Mouse (Mus musculus): Measurements from ENCODE around the gene Pa2g4. TPM values are rescaled to one million over a fixed set of nuclear protein-coding genes. Genes with fewer than 3 reads are reported as not detected.

Pa2g4 gene
- polyA plus RNA-seq, 1 experiment from 2014 or later, result 187 TPM

GRCm38 (mm10) chr10:128524111-128524731 lies 41.6 kb downstream of the Pa2g4 start:
- ATAC-seq (ENCODE audit: low read depth) (no peak), DNase-seq (ENCODE audit: low spot score) (no peak)
- H3K27me3 ChIP-seq (replicated peaks; ENCODE audit: control insufficient read depth, insufficient read depth, low read length), result peaks cover 11% of the 10 kb centered on the region; the same call in 1 of the 2 replicates
- H3K4me2 ChIP-seq (ENCODE audit: low read depth, low read length), result peak overlapping the region; percentile 97
- peak overlapping the region; percentile 82 for H3K4me3 ChIP-seq (ENCODE audit: low read depth, low read length)
- H3K9ac ChIP-seq (ENCODE audit: low read depth, low read length), result peak overlapping the region; percentile 81
- peaks cover 29% of the 10 kb centered on the region for H3K36me3 ChIP-seq (ENCODE audit: control insufficient read depth, insufficient read depth, low read length)
- H3K9me3 ChIP-seq (ENCODE audit: control insufficient read depth, low read length), result no peaks in the 10 kb centered on the region
- H3K27ac ChIP-seq (replicated peaks; ENCODE audit: low read depth, low read length), result no peak overlapping the region; the same call in 1 of the 2 replicates
- WGBS, result 19% methylated on average over 11 of the region's 11 CpGs
- H3K4me1 ChIP-seq (ENCODE audit: control insufficient read depth, insufficient read depth, low read length), result 0 out of 2 replicates have a peak, but pooled peaks cover 8% of the 10 kb centered on the region

DNA sequence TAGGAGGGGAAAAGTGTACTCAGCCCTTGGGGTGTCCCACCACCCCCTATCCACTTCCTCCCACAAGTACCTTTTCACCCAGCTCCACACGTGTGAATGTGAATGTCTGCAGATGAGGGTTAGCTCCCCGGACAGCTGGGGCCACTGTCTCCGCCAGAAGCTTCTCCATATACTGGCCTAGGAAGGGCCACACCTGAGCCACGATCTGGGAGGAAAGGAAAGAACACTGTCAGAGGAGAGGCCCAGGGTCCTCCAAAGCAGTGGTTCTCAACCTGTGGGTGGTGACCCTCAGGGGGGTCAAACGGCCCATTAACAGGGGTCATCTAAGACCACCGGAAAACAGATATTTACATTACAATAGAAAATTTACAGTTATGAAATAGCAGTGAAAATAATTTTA lies 43.4 kb downstream of the Pa2g4 start:
- Histone ChIP-seq H3K9me3 (ENCODE audit: control insufficient read depth, low read length) (no peaks in the 10 kb centered on the region), H3K27me3 (replicated peaks; ENCODE audit: control insufficient read depth, insufficient read depth, low read length) (peaks cover 17% of the 10 kb centered on the region), H3K4me2 (ENCODE audit: low read depth, low read length) (no peak overlapping the region), H3K27ac (replicated peaks; ENCODE audit: low read depth, low read length) (no peak overlapping the region), H3K36me3 (ENCODE audit: control insufficient read depth, insufficient read depth, low read length) (peaks cover 46% of the 10 kb centered on the region), H3K4me1 (ENCODE audit: control insufficient read depth, insufficient read depth, low read length) (0 out of 2 replicates have a peak, but pooled peaks cover 8% of the 10 kb centered on the region), H3K4me3 (ENCODE audit: low read depth, low read length) (no peak overlapping the region), H3K9ac (ENCODE audit: low read depth, low read length) (no peak overlapping the region)
- DNase-seq (ENCODE audit: low spot score) (no peak), ATAC-seq (ENCODE audit: low read depth) (no peak)
- WGBS, result 81% methylated on average over 6 of the region's 6 CpGs

DNA sequence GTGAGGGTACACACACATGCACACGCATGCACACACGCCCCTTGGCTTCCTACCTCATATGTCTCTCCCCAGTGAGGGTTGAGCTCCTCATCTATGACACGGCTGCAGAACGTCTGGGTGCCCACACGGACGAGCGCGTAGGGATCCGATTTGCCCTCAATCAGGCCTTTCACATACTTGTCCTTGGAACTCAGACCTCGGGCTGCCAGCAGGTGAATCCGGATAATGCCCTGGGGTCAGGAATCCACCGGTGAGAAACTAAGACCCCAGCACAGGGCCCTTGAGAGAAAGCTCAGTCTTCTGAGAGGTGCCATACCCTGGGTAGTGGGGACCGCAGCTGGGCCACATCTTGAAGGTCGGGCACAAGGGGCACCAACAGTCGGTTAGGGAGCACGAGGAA lies 45.2 kb downstream of the Pa2g4 start:
- H3K4me3 ChIP-seq (ENCODE audit: low read depth, low read length), result no peak overlapping the region
- peaks cover 31% of the 10 kb centered on the region for H3K27me3 ChIP-seq (replicated peaks; ENCODE audit: control insufficient read depth, insufficient read depth, low read length)
- no peak overlapping the region for H3K27ac ChIP-seq (replicated peaks; ENCODE audit: low read depth, low read length)
- WGBS, result 84% methylated on average over 16 of the region's 16 CpGs
- no peaks in the 10 kb centered on the region for H3K9me3 ChIP-seq (ENCODE audit: control insufficient read depth, low read length)
- no peak for DNase-seq (ENCODE audit: low spot score)
- no peak for ATAC-seq (ENCODE audit: low read depth)
- H3K4me1 ChIP-seq (ENCODE audit: control insufficient read depth, insufficient read depth, low read length), result 0 out of 2 replicates have a peak, but pooled peaks cover 8% of the 10 kb centered on the region
- peaks cover 63% of the 10 kb centered on the region for H3K36me3 ChIP-seq (ENCODE audit: control insufficient read depth, insufficient read depth, low read length)
- 0 out of 2 replicates have a peak overlapping the region, but pooled peaks have one; percentile 8 for H3K9ac ChIP-seq (ENCODE audit: low read depth, low read length)
- no peak overlapping the region for H3K4me2 ChIP-seq (ENCODE audit: low read depth, low read length)

- whole genome bisulfite sequencing, result 76% methylated on average over 7 of the region's 7 CpGs
- H3K27me3 ChIP-seq (replicated peaks; ENCODE audit: control insufficient read depth, insufficient read depth, low read length), result peaks cover 24% of the 10 kb centered on the region
- ATAC-seq (ENCODE audit: low read depth) (no peak), DNase-seq (ENCODE audit: low spot score) (peak; percentile 48)
- H3K27ac ChIP-seq (replicated peaks; ENCODE audit: low read depth, low read length), result no peak overlapping the region
- peaks cover 77% of the 10 kb centered on the region for H3K36me3 ChIP-seq (ENCODE audit: control insufficient read depth, insufficient read depth, low read length)
- no peak overlapping the region for H3K9ac ChIP-seq (ENCODE audit: low read depth, low read length)
- no peak overlapping the region for H3K4me3 ChIP-seq (ENCODE audit: low read depth, low read length)
- H3K9me3 ChIP-seq (ENCODE audit: control insufficient read depth, low read length), result no peaks in the 10 kb centered on the region
- H3K4me1 ChIP-seq (ENCODE audit: control insufficient read depth, insufficient read depth, low read length), result 0 out of 2 replicates have a peak, but pooled peaks cover under 1% of the 10 kb centered on the region
- H3K4me2 ChIP-seq (ENCODE audit: low read depth, low read length), result no peak overlapping the region
These were observed 47.0 kb downstream of the Pa2g4 start for GRCm38 (mm10) chr10:128518833-128519232.

DNA sequence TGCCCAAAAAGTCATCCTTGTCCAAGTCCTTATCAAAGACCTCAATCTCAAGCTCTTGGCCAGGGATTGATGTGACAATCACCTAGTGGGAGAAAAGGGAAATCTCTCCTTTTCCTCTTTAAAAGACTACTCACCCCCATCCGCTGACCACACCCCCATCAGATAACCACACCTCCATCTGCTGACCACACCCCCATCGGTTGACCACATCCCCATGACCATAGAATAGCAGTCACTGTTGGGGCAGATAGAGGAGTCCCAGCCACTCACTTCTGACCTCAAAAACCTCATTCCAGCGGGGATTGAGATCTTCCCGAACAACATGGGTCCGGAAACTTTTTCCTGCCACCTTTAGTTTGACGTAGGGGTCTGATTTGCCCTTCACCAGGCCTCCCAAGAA lies 49.1 kb downstream of the Pa2g4 start:
- Histone ChIP-seq H3K36me3 (ENCODE audit: control insufficient read depth, insufficient read depth, low read length) (peaks cover 85% of the 10 kb centered on the region), H3K27me3 (replicated peaks; ENCODE audit: control insufficient read depth, insufficient read depth, low read length) (peaks cover 22% of the 10 kb centered on the region), H3K4me2 (ENCODE audit: low read depth, low read length) (no peak overlapping the region), H3K27ac (replicated peaks; ENCODE audit: low read depth, low read length) (no peak overlapping the region), H3K4me1 (ENCODE audit: control insufficient read depth, insufficient read depth, low read length) (no peaks in the 10 kb centered on the region), H3K4me3 (ENCODE audit: low read depth, low read length) (no peak overlapping the region), H3K9ac (ENCODE audit: low read depth, low read length) (no peak overlapping the region), H3K9me3 (ENCODE audit: control insufficient read depth, low read length) (no peaks in the 10 kb centered on the region)
- 35% methylated on average over 6 of the region's 6 CpGs for WGBS
- ATAC-seq (ENCODE audit: low read depth) (no peak), DNase-seq (ENCODE audit: low spot score) (no peak)

GRCm38 (mm10) chr10:128516029-128516428 lies 49.8 kb downstream of the Pa2g4 start:
- Histone ChIP-seq H3K4me1 (ENCODE audit: control insufficient read depth, insufficient read depth, low read length) (no peaks in the 10 kb centered on the region), H3K9ac (ENCODE audit: low read depth, low read length) (peak overlapping the region; percentile 40; the same call in 1 of the 2 replicates), H3K27me3 (replicated peaks; ENCODE audit: control insufficient read depth, insufficient read depth, low read length) (peaks cover 22% of the 10 kb centered on the region), H3K27ac (replicated peaks; ENCODE audit: low read depth, low read length) (no peak overlapping the region), H3K4me3 (ENCODE audit: low read depth, low read length) (no peak overlapping the region; the same call in 1 of the 2 replicates), H3K9me3 (ENCODE audit: control insufficient read depth, low read length) (no peaks in the 10 kb centered on the region), H3K36me3 (ENCODE audit: control insufficient read depth, insufficient read depth, low read length) (peaks cover 85% of the 10 kb centered on the region), H3K4me2 (ENCODE audit: low read depth, low read length) (peak overlapping the region; percentile 23; the same call in 1 of the 2 replicates)
- 16% methylated on average over 16 of the region's 20 CpGs for WGBS
- DNase-seq (ENCODE audit: low spot score) (no peak), ATAC-seq (ENCODE audit: low read depth) (no peak)

- no peaks in the 10 kb centered on the region for H3K4me1 ChIP-seq (ENCODE audit: control insufficient read depth, insufficient read depth, low read length)
- no peak overlapping the region for H3K4me3 ChIP-seq (ENCODE audit: low read depth, low read length)
- DNase-seq (ENCODE audit: low spot score), result no peak
- WGBS, result 76% methylated on average over 4 of the region's 4 CpGs
- peaks cover 22% of the 10 kb centered on the region for H3K27me3 ChIP-seq (replicated peaks; ENCODE audit: control insufficient read depth, insufficient read depth, low read length)
- H3K4me2 ChIP-seq (ENCODE audit: low read depth, low read length), result no peak overlapping the region
- H3K36me3 ChIP-seq (ENCODE audit: control insufficient read depth, insufficient read depth, low read length), result peaks cover 83% of the 10 kb centered on the region
- no peak for ATAC-seq (ENCODE audit: low read depth)
- H3K27ac ChIP-seq (replicated peaks; ENCODE audit: low read depth, low read length), result no peak overlapping the region
- no peaks in the 10 kb centered on the region for H3K9me3 ChIP-seq (ENCODE audit: control insufficient read depth, low read length)
- H3K9ac ChIP-seq (ENCODE audit: low read depth, low read length), result no peak overlapping the region
These were observed 50.7 kb downstream of the Pa2g4 start for GRCm38 (mm10) chr10:128515044-128515443.

GRCm38 (mm10) chr10:128511761-128512160 lies 54.0 kb downstream of the Pa2g4 start:
- Histone ChIP-seq H3K4me2 (ENCODE audit: low read depth, low read length) (no peak overlapping the region), H3K9ac (ENCODE audit: low read depth, low read length) (no peak overlapping the region), H3K27ac (replicated peaks; ENCODE audit: low read depth, low read length) (no peak overlapping the region), H3K4me1 (ENCODE audit: control insufficient read depth, insufficient read depth, low read length) (no peaks in the 10 kb centered on the region), H3K27me3 (replicated peaks; ENCODE audit: control insufficient read depth, insufficient read depth, low read length) (peaks cover 10% of the 10 kb centered on the region), H3K36me3 (ENCODE audit: control insufficient read depth, insufficient read depth, low read length) (peaks cover 55% of the 10 kb centered on the region), H3K4me3 (ENCODE audit: low read depth, low read length) (no peak overlapping the region), H3K9me3 (ENCODE audit: control insufficient read depth, low read length) (no peaks in the 10 kb centered on the region)
- ATAC-seq (ENCODE audit: low read depth), result no peak
- no peak for DNase-seq (ENCODE audit: low spot score)
- 79% methylated on average over 12 of the region's 12 CpGs for WGBS

DNA sequence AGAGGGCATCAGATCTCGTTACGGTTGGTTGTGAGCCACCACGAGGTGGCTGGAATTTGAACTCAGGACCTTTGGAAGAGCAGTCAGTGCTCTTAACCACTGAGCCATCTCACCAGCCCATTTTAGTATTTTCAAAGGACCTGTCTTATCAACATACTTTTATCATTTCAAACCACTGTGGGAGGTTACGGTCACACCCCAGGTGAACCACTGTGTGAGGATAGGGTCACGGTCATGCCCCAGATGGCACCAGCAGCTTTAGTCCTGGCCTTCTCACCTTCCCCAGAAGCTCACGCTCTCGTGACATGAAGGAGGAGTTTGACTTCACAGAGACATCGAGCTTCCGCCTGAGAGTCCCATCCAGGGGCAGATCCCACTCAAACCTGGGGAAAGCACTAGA lies 54.6 kb downstream of the Pa2g4 start:
- Histone ChIP-seq H3K4me1 (ENCODE audit: control insufficient read depth, insufficient read depth, low read length) (no peaks in the 10 kb centered on the region), H3K4me3 (ENCODE audit: low read depth, low read length) (no peak overlapping the region), H3K27ac (replicated peaks; ENCODE audit: low read depth, low read length) (no peak overlapping the region), H3K36me3 (ENCODE audit: control insufficient read depth, insufficient read depth, low read length) (peaks cover 50% of the 10 kb centered on the region), H3K4me2 (ENCODE audit: low read depth, low read length) (no peak overlapping the region), H3K9ac (ENCODE audit: low read depth, low read length) (no peak overlapping the region), H3K27me3 (replicated peaks; ENCODE audit: control insufficient read depth, insufficient read depth, low read length) (peaks cover 5% of the 10 kb centered on the region; the same call in 1 of the 2 replicates), H3K9me3 (ENCODE audit: control insufficient read depth, low read length) (no peaks in the 10 kb centered on the region)
- WGBS, result 91% methylated on average over 9 of the region's 9 CpGs
- no peak for DNase-seq (ENCODE audit: low spot score)
- no peak for ATAC-seq (ENCODE audit: low read depth)
